9 mouse cellular contexts compared by ENCODE assay signal in the genomic region with DNA sequence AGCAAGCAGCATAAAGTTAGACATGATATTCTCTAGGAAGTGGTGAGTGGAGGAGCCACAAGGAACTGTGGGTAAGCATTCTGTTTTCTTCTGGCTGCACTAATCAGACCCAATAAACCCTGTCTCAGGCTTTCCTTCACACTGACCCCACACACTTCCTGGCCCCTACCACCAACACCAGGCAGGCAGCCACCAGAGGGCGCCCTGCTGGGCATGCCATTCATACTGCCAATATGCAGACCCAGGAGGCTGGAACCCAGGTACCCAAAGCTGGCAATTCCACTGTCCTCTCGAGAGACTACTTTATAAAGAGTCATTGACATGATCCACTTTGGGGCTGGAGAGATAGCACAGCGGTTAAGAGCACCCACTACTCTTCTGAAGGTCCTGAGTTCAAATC. TPM values are rescaled to one million over a fixed set of nuclear protein-coding genes. Genes with fewer than 3 reads are reported as not detected.
DNase-seq lines count a peak whose midpoint lies in the region; ATAC-seq and TF ChIP-seq lines count a peak whose summit lies in the region.
"Had no signal": no experiment of that assay in that cellular context is flagged by ENCODE, and none has a peak within 500 bp of the region (broad histone marks: within the 10 kb centered on the region; RNA-seq: fewer than 3 reads in every experiment).

No protein-coding gene starts in this region.

- H3K4me3 ChIP-seq in forebrain, postnatal 0 days (ENCODE audit: low read depth, low read length): no peak overlapping the region
- H3K4me3 ChIP-seq in forebrain, embryonic 12.5 days (replicated peaks): no peak overlapping the region
- H3K4me3 ChIP-seq in midbrain, embryonic 14.5 days (replicated peaks; ENCODE audit: low read depth, low read length): no peak overlapping the region
- H3K4me3 ChIP-seq in midbrain, embryonic 13.5 days (replicated peaks): no peak overlapping the region
- H3K4me3 ChIP-seq: hindbrain, embryonic 15.5 days had no signal

- peak; percentile 58 for TF ChIP-seq CTCF in forebrain, postnatal 0 days (IDR thresholded peaks at IDR 0.05; ENCODE audit: low read depth)

- no peaks in the 10 kb centered on the region for H3K9me3 ChIP-seq in forebrain, postnatal 0 days (ENCODE audit: low read length)
- no peaks in the 10 kb centered on the region for H3K9me3 ChIP-seq in forebrain, embryonic 12.5 days
- no peaks in the 10 kb centered on the region for H3K9me3 ChIP-seq in midbrain, embryonic 14.5 days (ENCODE audit: control insufficient read depth, low read length)
- no peaks in the 10 kb centered on the region for H3K9me3 ChIP-seq in midbrain, embryonic 13.5 days
- H3K9me3 ChIP-seq: hindbrain, embryonic 15.5 days had no signal

- WGBS in forebrain, postnatal 0 days: 56% methylated on average over 3 of the region's 3 CpGs
- WGBS in forebrain, embryonic 12.5 days: 55% methylated on average over 3 of the region's 3 CpGs
- WGBS in midbrain, embryonic 14.5 days: 58% methylated on average over 3 of the region's 3 CpGs
- WGBS in midbrain, embryonic 13.5 days: 63% methylated on average over 3 of the region's 3 CpGs

- H3K27me3 ChIP-seq in forebrain, postnatal 0 days (ENCODE audit: insufficient read depth, low read length): no peaks in the 10 kb centered on the region
- no peaks in the 10 kb centered on the region for H3K27me3 ChIP-seq in forebrain, embryonic 12.5 days
- no peaks in the 10 kb centered on the region for H3K27me3 ChIP-seq in midbrain, embryonic 14.5 days (ENCODE audit: control insufficient read depth, insufficient read depth, low read length)
- no peaks in the 10 kb centered on the region for H3K27me3 ChIP-seq in midbrain, embryonic 13.5 days
- H3K27me3 ChIP-seq: hindbrain, embryonic 15.5 days had no signal

- ATAC-seq in forebrain, postnatal 0 days: no peak
- ATAC-seq in forebrain, embryonic 12.5 days (ENCODE audit: low FRiP score): no peak
- ATAC-seq in midbrain, embryonic 14.5 days (ENCODE audit: low FRiP score, low TSS enrichment): no peak
- no peak for ATAC-seq in midbrain, embryonic 13.5 days

- H3K27ac ChIP-seq in forebrain, postnatal 0 days (ENCODE audit: low read depth, low read length): no peak overlapping the region
- no peak overlapping the region for H3K27ac ChIP-seq in forebrain, embryonic 12.5 days
- H3K27ac ChIP-seq in midbrain, embryonic 14.5 days (replicated peaks; ENCODE audit: low read depth, low read length): no peak overlapping the region
- no peak overlapping the region for H3K27ac ChIP-seq in midbrain, embryonic 13.5 days
- H3K27ac ChIP-seq: hindbrain, embryonic 15.5 days had no signal

- no peaks in the 10 kb centered on the region for H3K4me1 ChIP-seq in forebrain, postnatal 0 days (ENCODE audit: insufficient read depth)
- H3K4me1 ChIP-seq in forebrain, embryonic 12.5 days: no peaks in the 10 kb centered on the region
- no peaks in the 10 kb centered on the region for H3K4me1 ChIP-seq in midbrain, embryonic 14.5 days (ENCODE audit: control insufficient read depth, insufficient read depth, low read length)
- H3K4me1 ChIP-seq in midbrain, embryonic 13.5 days (replicated peaks): no peaks in the 10 kb centered on the region; the same call in 1 of the 2 replicates
- H3K4me1 ChIP-seq: hindbrain, embryonic 15.5 days had no signal

- peaks cover 65% of the 10 kb centered on the region for H3K36me3 ChIP-seq in forebrain, postnatal 0 days (ENCODE audit: insufficient read depth)
- H3K36me3 ChIP-seq in forebrain, embryonic 12.5 days (replicated peaks): peaks cover 57% of the 10 kb centered on the region
- peaks cover 51% of the 10 kb centered on the region for H3K36me3 ChIP-seq in midbrain, embryonic 14.5 days (ENCODE audit: control insufficient read depth, insufficient read depth, low read length)
- H3K36me3 ChIP-seq in midbrain, embryonic 13.5 days: peaks cover 57% of the 10 kb centered on the region

- no peak overlapping the region for H3K9ac ChIP-seq in forebrain, postnatal 0 days
- H3K9ac ChIP-seq in forebrain, embryonic 12.5 days: no peak overlapping the region
- no peak overlapping the region for H3K9ac ChIP-seq in midbrain, embryonic 14.5 days (replicated peaks; ENCODE audit: low read length)
- H3K9ac ChIP-seq in midbrain, embryonic 13.5 days (replicated peaks): no peak overlapping the region
- H3K9ac ChIP-seq: hindbrain, embryonic 15.5 days had no signal

- H3K4me2 ChIP-seq in forebrain, postnatal 0 days (ENCODE audit: low read depth): no peak overlapping the region
- H3K4me2 ChIP-seq in forebrain, embryonic 12.5 days: no peak overlapping the region
- H3K4me2 ChIP-seq in midbrain, embryonic 14.5 days (ENCODE audit: low read length): no peak overlapping the region
- no peak overlapping the region for H3K4me2 ChIP-seq in midbrain, embryonic 13.5 days (replicated peaks)
- H3K4me2 ChIP-seq: hindbrain, embryonic 15.5 days had no signal

- DNase-seq in forebrain, postnatal 0 days: no peak
- DNase-seq in midbrain, embryonic 14.5 days: peak; percentile 26
- peak; percentile 30 for DNase-seq in brain, adult 2 months (ENCODE audit: low read depth, low spot score)
- peak; percentile 60 for DNase-seq in induced T-regulatory cell, adult 2 months (ENCODE audit: low read depth)
- DNase-seq in natural killer cell, adult 2 months (ENCODE audit: low spot score in 2 of 2): peak; percentile 38 to 63
- no peak for DNase-seq in frontal cortex, postnatal 10 days (ENCODE audit: low spot score in 2 of 2)

RNA-seq across cellular contexts. Expression of a gene that starts 14.6 kb away (rescaled TPM):
- total RNA-seq in forebrain, postnatal 0 days (2014; rRNA removed): 5.6 and 5.8 TPM in 2 replicates
- 0.82 and 1.1 TPM in 2 replicates for polyA plus RNA-seq in forebrain, postnatal 0 days (2015; fragmentation: Nextera tagmentation; extraction: Ambion mirVana)
- 2.4 and 2.6 TPM in 2 replicates for polyA plus RNA-seq in forebrain, embryonic 12.5 days (2016; fragmentation: Nextera tagmentation; extraction: Ambion mirVana)
- 2.2 and 2.5 TPM in 2 replicates for polyA plus RNA-seq in midbrain, embryonic 14.5 days (2014; fragmentation: Nextera tagmentation; extraction: Ambion mirVana)
- 1.8 TPM in 2 replicates for polyA plus RNA-seq in midbrain, embryonic 13.5 days (2015; fragmentation: Nextera tagmentation; extraction: Ambion mirVana)

RNA-seq across cellular contexts. Expression of a gene that starts 38.0 kb away (rescaled TPM):
- total RNA-seq in forebrain, postnatal 0 days (2014; rRNA removed): 22.2 and 33.7 TPM in 2 replicates
- polyA plus RNA-seq in forebrain, postnatal 0 days (2015; fragmentation: Nextera tagmentation; extraction: Ambion mirVana): 37.3 and 41.1 TPM in 2 replicates
- polyA plus RNA-seq in forebrain, embryonic 12.5 days (2016; fragmentation: Nextera tagmentation; extraction: Ambion mirVana): 39.6 and 47.3 TPM in 2 replicates
- polyA plus RNA-seq in midbrain, embryonic 14.5 days (2014; fragmentation: Nextera tagmentation; extraction: Ambion mirVana): 41.4 and 42.8 TPM in 2 replicates
- polyA plus RNA-seq in midbrain, embryonic 13.5 days (2015; fragmentation: Nextera tagmentation; extraction: Ambion mirVana): 42.8 and 43.4 TPM in 2 replicates

Comparison
In these comparisons a context has a peak if more than half of its experiments do, and no peak if none do; other contexts are left out.
1. DNase-seq: peak in midbrain, embryonic 14.5 days (single experiment), brain, adult 2 months (single experiment), induced T-regulatory cell, adult 2 months (single experiment) and natural killer cell, adult 2 months (2 of 2); none in forebrain, postnatal 0 days (single experiment) and frontal cortex, postnatal 10 days (0 of 2).